Mouse (Mus musculus) heart, adult 11 months (tissue): ENCODE results near the gene Pgm5.
A peak's percentile ranks its signal among the peaks of the same experiment; 100 is the strongest.

Experiments used
- DNase-seq: peaks from one replicate; pipeline ENCODE4 v3.0.0; 2022

Pgm5 gene

DNA sequence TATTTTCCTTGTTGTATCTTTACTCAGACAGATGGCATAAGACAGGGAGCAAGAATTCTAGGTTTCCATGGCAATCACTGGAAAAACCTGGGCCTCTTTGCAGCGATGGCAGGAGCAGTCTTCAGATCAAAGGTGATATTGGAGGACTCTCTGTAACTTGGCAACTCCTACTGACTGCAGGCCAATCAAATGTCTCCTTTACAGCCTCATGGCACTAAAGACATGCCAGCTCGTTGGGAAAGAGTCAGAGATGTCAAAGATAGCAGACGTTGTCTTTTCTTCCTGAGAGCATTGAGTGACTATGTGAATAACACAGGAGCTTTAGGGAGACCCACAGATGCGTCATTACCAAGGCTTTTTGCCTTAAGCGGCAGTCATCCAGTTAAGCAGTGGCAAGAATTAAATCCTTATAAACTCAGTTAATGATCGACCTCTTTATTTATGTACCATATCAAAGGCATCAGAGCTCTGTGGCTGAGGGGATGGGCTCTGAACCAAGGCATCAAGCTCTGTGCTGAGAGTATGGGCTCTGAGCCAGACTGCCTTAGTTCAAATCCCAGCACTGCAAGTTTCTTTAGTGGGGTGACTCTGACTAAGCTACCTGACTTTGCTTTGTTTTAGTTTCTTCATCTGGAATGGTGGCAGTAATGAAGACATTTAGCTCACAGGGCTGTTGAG is 209.2 kb downstream of the Pgm5 start:
- peak; percentile 46 for DNase-seq

- no peak for DNase-seq
These were observed 210.1 kb downstream of the Pgm5 start for GRCm38 (mm10) chr19:24651595-24651994.

- DNase-seq, result no peak
These were observed 211.2 kb downstream of the Pgm5 start for GRCm38 (mm10) chr19:24650428-24650827.

DNA sequence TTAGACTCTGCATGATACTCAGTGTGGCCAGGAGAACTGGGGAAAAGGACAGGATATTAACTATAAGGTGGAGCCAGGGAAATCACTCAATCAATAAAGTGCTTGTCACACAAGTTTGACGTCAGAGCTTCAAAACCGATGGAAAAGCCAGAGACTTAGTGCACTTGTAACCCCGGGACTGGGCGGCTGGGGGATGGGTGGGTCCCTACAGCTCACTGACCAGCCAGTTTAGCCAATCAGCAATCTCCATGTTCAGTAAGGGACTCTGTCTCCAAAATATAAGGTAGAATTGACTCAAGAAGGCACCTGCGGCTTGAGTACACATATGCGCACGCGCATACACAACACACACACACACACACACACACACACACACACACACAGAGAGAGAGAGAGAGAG is 213.6 kb downstream of the Pgm5 start:
- DNase-seq, result peak; percentile 64

- DNase-seq, result peak; percentile 52
These were observed 215.4 kb downstream of the Pgm5 start for GRCm38 (mm10) chr19:24646162-24646829.

- peak; percentile 94 for DNase-seq
These were observed 216.7 kb downstream of the Pgm5 start for GRCm38 (mm10) chr19:24644971-24645370.

- DNase-seq, result peak; percentile 22
These were observed 220.7 kb downstream of the Pgm5 start for GRCm38 (mm10) chr19:24640982-24641381.

GRCm38 (mm10) chr19:24637988-24638387 is 223.7 kb downstream of the Pgm5 start:
- DNase-seq, result peak; percentile 42

DNA sequence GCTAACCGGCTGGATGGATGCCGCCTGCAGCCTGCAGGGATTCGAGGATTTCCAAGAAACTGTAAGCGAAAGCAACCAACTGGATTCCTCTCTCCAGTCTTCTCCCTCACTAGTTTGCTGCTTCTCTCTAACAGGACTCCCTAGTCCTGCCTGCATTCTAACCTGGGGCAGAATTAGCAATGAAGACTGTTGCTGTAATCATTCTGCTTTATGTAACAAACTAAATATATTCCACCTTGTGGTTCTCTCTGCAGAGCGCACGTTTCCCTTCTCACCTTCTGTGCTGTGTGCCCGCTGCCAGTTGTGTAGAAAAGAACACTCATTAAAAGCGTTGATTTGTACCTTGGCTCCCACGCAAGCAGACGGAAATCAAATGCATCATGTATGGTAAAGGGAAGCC is 225.0 kb downstream of the Pgm5 start:
- peak; percentile 74 for DNase-seq

DNA sequence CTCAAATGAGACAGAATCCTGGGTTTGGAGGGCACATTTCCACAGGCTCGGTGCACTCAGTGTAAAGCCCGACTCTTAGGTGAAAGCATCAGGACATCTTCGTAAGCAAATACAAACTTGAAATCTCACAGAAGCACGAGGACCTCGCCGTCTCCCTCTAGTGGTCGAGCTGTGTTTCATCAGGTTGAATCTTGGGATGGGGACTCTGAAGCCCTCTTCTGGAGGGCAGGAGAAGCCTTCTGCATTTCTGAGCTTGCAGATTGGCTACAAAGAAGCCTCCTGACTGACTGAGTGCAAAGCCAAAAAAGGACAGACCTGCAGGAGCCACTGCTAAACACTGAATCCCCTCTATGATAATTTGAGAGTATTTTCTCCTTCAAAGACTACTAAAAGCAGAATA is 227.1 kb downstream of the Pgm5 start:
- DNase-seq, result peak; percentile 93
